Mouse (Mus musculus) gastrocnemius, adult 18-20 months (tissue): Measurements from ENCODE around the gene Fbxo21. TPM values are rescaled to one million over a fixed set of nuclear protein-coding genes. Genes with fewer than 3 reads are reported as not detected.

Experiments used
- DNase-seq: peaks from one replicate; pipeline ENCODE4 v3.0.0; 2021; ENCODE audit warnings: low spot score
- total RNA-seq, 2 experiments: library from RNA; stranded (reverse); gene quantifications; 2 replicates each; pipeline ENCODE4 v1.2.3; 2021

The Fbxo21 gene
- total RNA-seq, 2 experiments from 2014 or later: 12.5 to 13.9 TPM

- no peak for DNase-seq
Observed at GRCm38 (mm10) chr5:118043761-118044160, 67.2 kb downstream of the Fbxo21 start.

- DNase-seq: no peak
Observed at GRCm38 (mm10) chr5:118044907-118045306, 68.4 kb downstream of the Fbxo21 start.

GRCm38 (mm10) chr5:118045385-118045784 lies 68.9 kb downstream of the Fbxo21 start:
- DNase-seq: no peak

GRCm38 (mm10) chr5:118047091-118047757 lies 70.7 kb downstream of the Fbxo21 start:
- no peak for DNase-seq

GRCm38 (mm10) chr5:118048412-118048811 lies 71.9 kb downstream of the Fbxo21 start:
- no peak for DNase-seq

GRCm38 (mm10) chr5:118048928-118049327 lies 72.4 kb downstream of the Fbxo21 start:
- no peak for DNase-seq

- DNase-seq: no peak
Observed at GRCm38 (mm10) chr5:118050743-118051142, 74.2 kb downstream of the Fbxo21 start.

GRCm38 (mm10) chr5:118051981-118052662 lies 75.6 kb downstream of the Fbxo21 start:
- no peak for DNase-seq

GRCm38 (mm10) chr5:118053205-118053604 lies 76.7 kb downstream of the Fbxo21 start:
- DNase-seq: no peak

GRCm38 (mm10) chr5:118057508-118058111 lies 81.1 kb downstream of the Fbxo21 start:
- no peak for DNase-seq

GRCm38 (mm10) chr5:118058858-118059257 lies 82.3 kb downstream of the Fbxo21 start:
- DNase-seq: no peak

- no peak for DNase-seq
Observed at GRCm38 (mm10) chr5:118059646-118060045, 83.1 kb downstream of the Fbxo21 start.

Other genes with a start within 250 kb of the Fbxo21 start
- gene Nos1, start 195.7 kb upstream of the Fbxo21 start, total RNA-seq: 10 to 100 TPM; 64.3 to 71.9 TPM
- under 1 TPM; 0.37 to 0.81 TPM for gene Tesc, start 51.0 kb downstream of the Fbxo21 start, total RNA-seq
- 10 to 100 TPM; 20.5 to 21.1 TPM for gene Fbxw8, start 178.7 kb downstream of the Fbxo21 start, total RNA-seq
- gene Hrk, start 187.9 kb downstream of the Fbxo21 start, total RNA-seq: under 1 TPM; 0.12 to 0.21 TPM